Mouse (Mus musculus) embryo, embryonic 11 days (tissue): ENCODE measurements around the gene Uqcrq.
A peak's percentile ranks its signal among the peaks of the same experiment; 100 is the strongest.
"Not testable (repeated sequence)": the region's sequence is repeated elsewhere in the genome, so short reads cannot be mapped to it uniquely, and the experiment has no call there.

Source experiments
- DNase-seq: peaks from one replicate; pipeline ENCODE4 v3.0.0-alpha.2; 2015

Uqcrq gene

GRCm38 (mm10) chr11:53450070-53450705 lies 19.6 kb upstream of the Uqcrq start:
- DNase-seq = no peak

- DNase-seq = no peak
These were observed 17.9 kb upstream of the Uqcrq start for GRCm38 (mm10) chr11:53448529-53448928.

- no peak for DNase-seq
These were observed 17.4 kb upstream of the Uqcrq start for GRCm38 (mm10) chr11:53447996-53448395.

DNA sequence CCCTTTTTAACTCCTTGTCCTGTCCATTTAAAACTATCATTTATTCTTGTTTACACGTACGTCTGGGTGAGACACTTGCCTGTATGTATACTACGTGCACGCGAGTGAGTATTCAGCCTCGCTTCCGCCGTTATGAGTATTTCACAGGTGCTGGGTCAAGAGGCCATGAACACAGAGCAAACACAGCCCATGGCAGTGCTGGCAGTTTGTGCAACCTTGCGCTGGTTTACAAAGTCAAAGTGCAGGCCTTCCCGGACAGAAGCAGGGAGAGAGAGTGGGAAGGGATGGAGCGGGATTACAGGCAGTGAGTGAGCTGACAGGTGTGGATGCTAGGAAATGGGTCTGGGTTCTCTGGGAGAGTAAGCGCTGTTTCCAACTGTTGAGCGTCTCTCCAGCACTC lies 15.6 kb upstream of the Uqcrq start:
- no peak for DNase-seq

GRCm38 (mm10) chr11:53445562-53445961 lies 14.9 kb upstream of the Uqcrq start:
- no peak for DNase-seq

- DNase-seq = no peak
These were observed 13.2 kb upstream of the Uqcrq start for GRCm38 (mm10) chr11:53443861-53444260.

DNA sequence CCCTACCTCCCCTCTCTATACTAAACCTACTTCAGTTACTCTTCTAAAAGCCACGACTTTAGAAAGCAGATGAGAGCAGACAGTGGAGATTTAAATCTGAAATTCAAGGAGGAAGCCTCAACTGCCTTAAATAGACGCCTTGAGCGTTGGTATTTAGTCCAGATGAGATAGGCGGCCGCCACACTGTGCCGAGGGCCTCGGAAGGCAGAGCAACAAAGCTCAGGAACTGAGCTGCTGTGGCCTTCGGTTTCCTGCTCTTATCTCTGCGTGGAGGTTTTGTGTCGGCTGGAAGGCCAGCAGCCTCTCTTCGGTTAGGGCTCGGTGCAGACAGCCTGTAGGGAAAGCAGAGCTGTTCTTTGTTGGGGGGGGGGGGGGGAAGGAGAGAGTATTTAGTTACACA lies 11.3 kb upstream of the Uqcrq start:
- DNase-seq = peak; percentile 30

- no peak for DNase-seq
These were observed 5.7 kb upstream of the Uqcrq start for GRCm38 (mm10) chr11:53436338-53436737.

GRCm38 (mm10) chr11:53435504-53435903 lies 4.9 kb upstream of the Uqcrq start:
- no peak for DNase-seq

- DNase-seq = no peak
These were observed 2.4 kb upstream of the Uqcrq start for GRCm38 (mm10) chr11:53433057-53433456.

DNA sequence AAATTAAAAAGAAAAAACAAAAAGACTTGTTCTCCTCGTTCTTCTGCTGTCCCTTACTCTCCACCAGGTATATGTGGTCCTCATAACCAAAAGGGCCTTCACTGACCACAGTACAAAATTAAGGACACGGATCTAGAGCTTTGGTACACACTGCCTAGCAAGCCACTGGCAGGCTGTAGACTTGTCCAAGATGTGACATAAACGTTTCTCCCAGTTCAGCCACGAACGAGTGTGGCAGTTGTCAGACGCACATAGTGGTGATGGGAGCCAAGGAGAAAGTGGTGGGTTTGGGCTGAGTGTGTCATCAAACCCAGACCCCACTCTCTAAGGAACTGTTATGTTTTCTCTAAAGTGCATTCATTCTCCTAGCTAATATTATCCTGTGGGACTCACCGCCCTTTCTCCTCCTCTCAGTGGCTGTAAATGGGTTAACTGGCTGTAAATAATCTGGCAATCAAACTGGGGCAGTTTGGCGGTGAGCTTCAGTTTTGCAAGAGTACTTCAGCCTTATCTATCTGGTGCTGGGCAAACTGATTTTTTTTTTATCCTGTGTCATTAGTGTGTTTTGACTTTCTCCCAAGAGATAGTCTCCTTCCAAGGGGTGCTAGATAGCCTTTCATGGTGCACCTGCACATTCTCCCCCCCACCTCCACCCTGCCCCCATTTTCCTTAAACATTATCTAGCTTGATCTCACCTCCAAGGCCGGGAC lies 871 bp upstream of the Uqcrq start:
- DNase-seq = no peak

DNA sequence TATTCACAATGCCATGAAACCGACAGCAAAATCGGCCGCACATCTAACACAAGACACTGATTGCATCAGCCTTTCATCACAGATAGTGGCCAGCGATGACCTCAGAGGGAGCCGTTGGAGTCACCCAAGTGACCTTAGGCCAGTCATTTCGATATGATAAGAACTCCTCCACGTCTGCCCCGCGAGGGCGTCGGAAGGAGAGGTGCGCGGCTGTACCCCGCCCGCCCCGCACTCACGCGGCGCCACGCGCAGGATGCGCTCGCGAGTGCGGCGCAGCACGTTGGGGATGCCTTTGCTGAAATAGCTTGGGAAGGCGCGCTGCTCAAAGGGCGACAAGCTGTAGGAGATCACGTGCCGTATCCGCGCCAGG lies 346 bp downstream of the Uqcrq start:
- DNase-seq = no peak

GRCm38 (mm10) chr11:53429182-53429581 lies 1.4 kb downstream of the Uqcrq start:
- no peak for DNase-seq

- DNase-seq = no peak
These were observed 1.9 kb downstream of the Uqcrq start for GRCm38 (mm10) chr11:53428716-53429057.

- no peak for DNase-seq
These were observed 2.5 kb downstream of the Uqcrq start for GRCm38 (mm10) chr11:53427993-53428715.

GRCm38 (mm10) chr11:53426914-53427313 lies 3.7 kb downstream of the Uqcrq start:
- not testable (repeated sequence) for DNase-seq

- DNase-seq = no peak
These were observed 4.8 kb downstream of the Uqcrq start for GRCm38 (mm10) chr11:53425711-53426255.

DNA sequence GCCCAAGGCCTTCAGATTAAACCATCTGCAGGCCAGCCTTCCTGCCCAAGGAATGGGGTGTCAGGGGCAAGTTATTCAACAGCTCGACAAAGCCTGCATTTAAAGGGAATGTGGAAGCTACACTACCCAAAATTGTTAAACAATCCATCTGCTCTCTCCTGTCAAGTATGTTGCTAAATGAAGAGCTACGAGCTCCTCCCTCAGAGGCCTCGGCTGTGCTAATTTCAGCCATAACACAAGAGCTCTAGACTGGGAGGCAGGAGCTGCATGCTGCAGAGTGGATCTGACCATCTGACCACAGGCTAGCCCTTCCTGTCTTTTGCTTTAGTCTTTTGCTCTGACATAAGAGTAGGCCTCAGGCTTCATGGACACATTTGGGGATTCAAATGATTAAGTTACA lies 5.4 kb downstream of the Uqcrq start:
- DNase-seq = no peak

GRCm38 (mm10) chr11:53424826-53425225 lies 5.8 kb downstream of the Uqcrq start:
- no peak for DNase-seq

DNA sequence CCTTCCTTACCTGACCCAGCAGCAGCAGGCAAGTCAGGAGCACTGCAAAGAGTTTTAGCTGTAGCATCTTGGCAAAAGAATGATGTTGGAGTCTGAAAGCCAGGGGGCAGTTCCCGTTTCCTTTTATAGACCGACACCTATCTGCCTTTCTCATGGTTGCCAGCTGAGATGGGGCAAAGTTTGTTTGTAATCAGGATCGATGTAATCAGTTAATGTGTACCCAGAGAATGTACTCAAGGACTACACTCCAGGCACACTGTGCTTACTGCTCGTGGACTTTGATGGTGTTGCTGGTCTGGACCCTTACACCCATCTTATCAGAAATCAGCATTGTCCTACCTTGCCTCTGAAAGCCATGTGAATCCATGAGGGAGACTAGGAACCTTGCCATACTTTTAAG lies 7.6 kb downstream of the Uqcrq start, which contains the start of gene Leap2:
TSS of gene Leap2 (minus strand) at position 135 of the 400 bp plus-strand sequence.
- DNase-seq = no peak

DNA sequence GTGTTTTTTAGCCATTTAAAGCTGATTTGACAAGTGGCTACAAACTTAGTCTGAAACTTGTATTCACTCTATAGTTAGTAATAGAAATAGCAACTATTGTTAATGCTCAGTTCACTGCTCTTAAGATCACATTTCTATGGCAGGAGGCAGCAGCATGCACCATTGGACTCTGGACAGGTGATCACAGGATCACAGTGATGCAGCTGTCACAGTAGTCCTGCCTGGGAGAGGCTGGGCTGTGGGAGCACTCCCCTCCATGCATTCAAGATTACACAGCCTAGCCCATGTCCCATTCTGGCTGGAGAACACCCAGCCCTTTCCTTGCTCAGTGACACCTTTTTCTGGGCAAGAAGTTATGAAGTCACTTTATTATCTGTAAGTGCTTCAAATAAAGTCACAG lies 12.6 kb downstream of the Uqcrq start:
- DNase-seq = no peak

GRCm38 (mm10) chr11:53413871-53414270 lies 16.8 kb downstream of the Uqcrq start:
- no peak for DNase-seq

DNA sequence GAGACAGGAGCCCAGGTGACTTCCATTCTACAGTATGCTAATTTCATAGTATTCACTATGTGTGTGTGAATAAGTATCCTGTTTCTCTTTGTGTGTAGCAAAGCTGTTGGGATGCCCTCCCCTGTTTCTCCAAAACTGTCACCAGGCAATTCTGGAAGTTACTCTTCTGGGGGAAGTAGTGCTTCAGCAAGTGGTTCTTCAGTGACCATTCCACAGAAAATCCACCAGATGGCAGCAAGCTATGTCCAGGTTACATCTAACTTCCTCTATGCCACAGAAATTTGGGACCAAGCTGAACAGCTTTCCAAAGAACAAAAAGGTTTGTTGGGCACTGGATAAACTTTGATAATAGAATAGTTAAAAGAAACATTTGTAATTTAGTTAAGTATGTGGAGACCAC lies 18.9 kb downstream of the Uqcrq start:
- peak; percentile 27 for DNase-seq

DNA sequence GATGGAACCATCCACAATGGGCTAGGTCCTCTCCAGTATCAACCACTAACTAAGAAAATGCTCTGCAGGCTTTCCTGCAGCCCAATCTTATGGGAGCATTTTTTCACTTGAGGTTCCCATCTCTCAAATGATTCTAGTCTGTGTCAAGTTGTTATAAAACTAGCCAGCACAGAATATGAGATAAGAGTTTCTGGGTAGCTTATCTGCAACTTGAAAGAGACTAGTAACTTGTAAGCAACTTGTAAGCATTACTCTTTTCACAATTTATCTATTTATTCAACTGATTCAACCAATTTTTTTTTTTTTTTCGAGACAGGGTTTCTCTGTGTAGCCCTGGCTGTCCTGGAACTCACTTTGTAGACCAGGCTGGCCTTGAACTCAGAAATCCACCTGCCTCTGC lies 27.0 kb downstream of the Uqcrq start:
- no peak for DNase-seq
